Mouse (Mus musculus) embryonic facial prominence, embryonic 11.5 days (tissue): ENCODE data around the gene Zfp609. TPM values are rescaled to one million over a fixed set of nuclear protein-coding genes. Genes with fewer than 3 reads are reported as not detected.

ENCODE experiments used
- ATAC-seq: fragments of 200-750 bp; cut with Nextera tagmentation; replicated peaks from 2 replicates; pipeline ENCODE4 v1.8.0; 2017; ENCODE audit warnings: low read depth; ENCODE audit not compliant: insufficient number of reproducible peaks, low FRiP score, low TSS enrichment
- DNase-seq: peaks from one replicate; pipeline ENCODE4 v3.0.0-alpha.2; 2015; ENCODE audit warnings: low spot score
- H3K27ac ChIP-seq: fragments of 300-500 bp; sonication (generic); replicated peaks from 2 replicates; pipeline ENCODE4 v1.5.1; 2014; ENCODE audit warnings: mild to moderate bottlenecking, low read depth, low read length, control low read depth
- H3K27me3 ChIP-seq: fragments of 300-500 bp; sonication (generic); 2 replicates; pipeline ENCODE4 v1.6.1; 2014; ENCODE audit warnings: mild to moderate bottlenecking, low read length, moderate library complexity, mixed read lengths; ENCODE audit not compliant: control insufficient read depth, insufficient read depth
- H3K36me3 ChIP-seq: fragments of 300-500 bp; sonication (generic); replicated peaks from 2 replicates; pipeline ENCODE4 v1.6.1; 2014; ENCODE audit warnings: low read depth, mild to moderate bottlenecking, low read length, moderate library complexity, mixed read lengths; ENCODE audit not compliant: control insufficient read depth, insufficient read depth
- H3K4me1 ChIP-seq: fragments of 300-500 bp; sonication (generic); 2 replicates; pipeline ENCODE4 v1.6.1; 2014; ENCODE audit warnings: low read length, mixed read lengths; ENCODE audit not compliant: control insufficient read depth, insufficient read depth
- H3K4me2 ChIP-seq: fragments of 300-500 bp; sonication (generic); 2 replicates; pipeline ENCODE4 v1.6.1; 2014; ENCODE audit warnings: low read depth, mild to moderate bottlenecking, control low read depth, low read length, moderate library complexity
- H3K4me3 ChIP-seq: fragments of 300-500 bp; sonication (generic); 2 replicates; pipeline ENCODE4 v1.5.1; 2014; ENCODE audit warnings: low read depth, low read length, control low read depth
- H3K9ac ChIP-seq: fragments of 300-500 bp; sonication (generic); replicated peaks from 2 replicates; pipeline ENCODE4 v1.6.1; 2014; ENCODE audit warnings: mild to moderate bottlenecking, control low read depth, low read length
- H3K9me3 ChIP-seq: fragments of 300-500 bp; sonication (generic); replicated peaks from 2 replicates; pipeline ENCODE4 v1.6.1; 2016; ENCODE audit warnings: mild to moderate bottlenecking, low read length, inconsistent platforms, mixed read lengths; ENCODE audit not compliant: control insufficient read depth
- WGBS: fragments of 180-500 bp; shearing (Covaris S2); extraction: QIAGEN DNeasy Blood & Tissue Kit; methylation state at CpG from one replicate; pipeline ENCODE4 v1.1.7; 2014; 5-methylcytosine and 5-hydroxymethylcytosine counted together
- polyA plus RNA-seq: library from polyadenylated mRNA; unstranded; fragments of >200 nt; fragmentation: Nextera tagmentation; extraction: Ambion mirVana; gene quantifications from 2 replicates; pipeline ENCODE4 v1.2.1, GENCODE M21; 2014

Zfp609 gene
- polyA plus RNA-seq, 1 experiment from 2014 or later = 5.4 TPM

DNA sequence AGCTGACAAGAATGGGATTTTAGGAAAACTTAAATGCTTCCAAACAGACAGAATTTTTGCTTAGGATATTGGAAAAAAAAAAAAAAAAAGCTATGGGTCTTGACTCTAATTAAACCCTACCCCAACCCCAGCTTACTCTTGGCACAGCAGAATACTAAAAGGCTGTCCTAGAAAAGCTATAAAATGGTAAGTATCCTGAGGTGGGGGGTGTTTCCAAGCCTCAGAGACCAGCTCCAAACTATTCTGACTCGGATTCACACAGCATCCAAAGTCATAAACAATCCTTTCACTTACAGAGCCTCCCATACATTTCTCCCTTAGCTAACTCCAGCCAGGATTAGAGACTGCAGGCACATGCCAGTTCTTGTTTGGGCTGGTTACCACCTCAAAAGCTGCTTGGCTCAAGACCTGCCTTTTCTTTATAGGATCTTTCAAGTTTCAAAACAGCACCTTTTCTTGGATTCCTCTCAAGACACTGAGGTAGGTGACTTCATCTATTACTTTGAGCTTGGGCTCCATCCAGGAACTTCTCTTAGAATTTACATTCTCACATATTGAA is 50.4 kb downstream of the Zfp609 start:
- no peak overlapping the region for H3K27ac ChIP-seq
- no peak for ATAC-seq
- 23% methylated on average over 1 of the region's 1 CpGs for WGBS

DNA sequence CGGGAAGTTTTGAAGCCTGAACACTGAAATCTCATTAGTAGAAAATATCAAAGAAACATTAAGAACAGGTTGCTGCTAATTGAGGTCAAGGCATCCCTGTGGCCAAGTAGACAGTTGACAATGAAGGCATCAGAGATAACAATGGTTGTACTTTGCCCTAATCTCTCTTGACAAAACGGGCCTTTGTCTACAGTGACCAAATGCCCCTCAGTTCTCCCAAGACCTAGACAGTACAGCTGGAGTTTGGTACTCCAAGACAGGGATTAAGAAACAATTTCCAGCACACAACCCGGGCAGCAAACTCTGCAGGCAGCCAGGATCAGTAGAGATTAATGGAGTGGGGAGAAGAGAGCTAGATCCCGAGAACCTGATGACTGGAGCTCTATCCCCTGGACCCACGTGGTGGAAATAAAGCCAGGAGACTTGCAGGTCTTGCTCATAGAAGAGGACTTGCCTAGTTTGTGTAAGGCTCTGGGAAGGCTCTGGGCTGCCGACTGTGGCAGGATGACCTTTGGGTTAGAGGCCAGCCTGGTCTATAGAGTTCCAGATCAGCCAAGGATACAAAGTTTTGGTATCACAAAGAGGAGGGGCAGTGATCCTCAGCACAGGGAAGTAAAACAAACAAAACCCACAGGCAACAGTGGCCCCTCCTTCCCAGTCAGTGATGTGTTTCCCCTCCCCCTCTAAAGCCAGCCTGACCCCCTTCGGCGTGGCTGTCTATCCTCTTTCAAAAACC is 51.1 kb downstream of the Zfp609 start:
- H3K36me3 ChIP-seq = no peaks in the 10 kb centered on the region
- no peaks in the 10 kb centered on the region for H3K4me1 ChIP-seq
- 23% methylated on average over 8 of the region's 8 CpGs for WGBS
- H3K27ac ChIP-seq = no peak overlapping the region
- no peaks in the 10 kb centered on the region for H3K27me3 ChIP-seq
- H3K4me2 ChIP-seq = no peak overlapping the region
- no peaks in the 10 kb centered on the region for H3K9me3 ChIP-seq
- H3K9ac ChIP-seq = no peak overlapping the region
- DNase-seq = peak; percentile 17
- H3K4me3 ChIP-seq = no peak overlapping the region
- no peak for ATAC-seq

More for the DNA sequence above, 50.4 kb downstream of the Zfp609 start:
- H3K9me3 ChIP-seq = no peaks in the 10 kb centered on the region
- no peaks in the 10 kb centered on the region for H3K4me1 ChIP-seq
- no peaks in the 10 kb centered on the region for H3K36me3 ChIP-seq
- DNase-seq = peak; percentile 7
- no peak overlapping the region for H3K4me3 ChIP-seq
- no peak overlapping the region for H3K9ac ChIP-seq
- no peaks in the 10 kb centered on the region for H3K27me3 ChIP-seq
- no peak overlapping the region for H3K4me2 ChIP-seq

DNA sequence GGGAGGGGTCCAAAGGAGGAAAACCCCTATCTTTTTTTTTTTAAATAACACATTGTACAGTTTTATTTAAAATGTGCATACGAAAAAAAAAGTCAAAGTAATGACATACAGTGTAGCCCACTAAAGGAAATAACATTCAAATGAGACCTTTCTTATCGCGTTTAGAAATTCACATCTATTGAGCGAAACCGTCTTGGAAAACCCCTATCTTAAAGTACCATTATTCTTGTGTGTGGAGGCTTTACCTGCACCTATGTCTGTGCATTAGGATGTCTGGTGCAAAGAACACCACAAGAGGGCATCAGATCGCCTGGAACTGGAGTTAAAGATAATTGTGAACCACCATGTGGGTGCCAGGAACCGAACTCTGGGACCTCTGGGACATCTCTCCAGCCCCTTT is 53.6 kb downstream of the Zfp609 start:
- Histone ChIP-seq H3K36me3 (no peaks in the 10 kb centered on the region), H3K4me2 (no peak overlapping the region), H3K4me3 (no peak overlapping the region), H3K9ac (no peak overlapping the region), H3K27me3 (no peaks in the 10 kb centered on the region), H3K9me3 (no peaks in the 10 kb centered on the region), H3K27ac (no peak overlapping the region), H3K4me1 (no peaks in the 10 kb centered on the region)
- ATAC-seq (no peak), DNase-seq (no peak)
- WGBS = 95% methylated on average over 7 of the region's 7 CpGs

DNA sequence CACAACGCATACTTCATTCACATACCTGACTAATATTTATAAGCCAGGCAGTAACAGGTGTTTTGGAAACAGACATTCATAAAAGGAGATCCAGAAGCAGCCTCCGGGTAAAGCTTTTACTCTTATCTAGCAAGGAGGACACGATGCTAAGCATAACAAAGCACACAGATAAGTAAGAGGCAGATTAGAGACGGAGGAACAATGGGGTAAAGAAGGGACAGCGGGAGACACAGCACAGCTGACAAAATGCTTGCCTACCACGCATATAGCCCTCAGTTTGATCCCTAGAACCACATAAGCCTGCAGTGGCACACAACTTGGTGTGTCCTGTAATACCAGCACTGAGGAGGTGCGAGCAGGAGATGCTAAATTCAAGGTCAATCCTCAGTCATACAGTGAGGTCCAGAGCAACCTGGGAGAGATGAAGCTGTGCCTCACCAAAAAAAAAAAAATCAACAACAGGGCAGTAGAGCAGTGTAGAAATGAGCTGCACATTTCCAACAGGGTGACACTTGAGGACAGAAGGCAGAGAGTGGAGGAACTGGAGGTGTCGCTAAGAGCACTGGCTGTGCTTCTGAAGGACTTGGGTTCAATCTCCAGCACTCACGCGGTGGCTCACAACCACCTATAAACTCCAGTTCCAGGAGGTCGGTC is 56.2 kb downstream of the Zfp609 start:
- Histone ChIP-seq H3K4me3 (no peak overlapping the region), H3K9ac (no peak overlapping the region), H3K4me2 (no peak overlapping the region), H3K27me3 (no peaks in the 10 kb centered on the region), H3K9me3 (no peaks in the 10 kb centered on the region), H3K4me1 (no peaks in the 10 kb centered on the region), H3K27ac (no peak overlapping the region), H3K36me3 (no peaks in the 10 kb centered on the region)
- ATAC-seq = no peak
- no peak for DNase-seq
- WGBS = 34% methylated on average over 11 of the region's 11 CpGs

DNA sequence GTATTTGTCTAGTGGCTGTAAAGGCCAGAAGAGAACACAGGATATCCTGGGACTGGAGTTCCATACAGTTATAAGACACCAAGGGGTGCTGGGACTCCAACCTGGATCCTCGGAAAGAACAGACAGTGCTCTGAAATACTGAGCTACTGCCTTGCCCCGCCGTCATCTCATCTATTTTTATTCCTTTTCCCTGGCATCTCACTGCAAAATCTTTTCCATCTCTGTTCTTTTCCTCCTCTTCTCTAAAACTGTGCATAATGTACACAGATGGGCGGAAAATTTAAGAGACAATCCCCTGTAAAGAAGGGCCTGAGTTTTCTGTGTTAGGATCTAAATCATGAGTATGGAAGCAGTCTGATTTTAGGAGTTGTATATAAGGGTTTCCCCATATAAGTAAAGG is 64.6 kb downstream of the Zfp609 start:
- H3K4me3 ChIP-seq = no peak overlapping the region
- no peak overlapping the region for H3K9ac ChIP-seq
- ATAC-seq (no peak), DNase-seq (no peak)
- no peaks in the 10 kb centered on the region for H3K9me3 ChIP-seq
- H3K27ac ChIP-seq = no peak overlapping the region
- no peak overlapping the region for H3K4me2 ChIP-seq
- 89% methylated on average over 4 of the region's 4 CpGs for WGBS
- H3K4me1 ChIP-seq = no peaks in the 10 kb centered on the region
- no peaks in the 10 kb centered on the region for H3K36me3 ChIP-seq
- H3K27me3 ChIP-seq = no peaks in the 10 kb centered on the region

DNA sequence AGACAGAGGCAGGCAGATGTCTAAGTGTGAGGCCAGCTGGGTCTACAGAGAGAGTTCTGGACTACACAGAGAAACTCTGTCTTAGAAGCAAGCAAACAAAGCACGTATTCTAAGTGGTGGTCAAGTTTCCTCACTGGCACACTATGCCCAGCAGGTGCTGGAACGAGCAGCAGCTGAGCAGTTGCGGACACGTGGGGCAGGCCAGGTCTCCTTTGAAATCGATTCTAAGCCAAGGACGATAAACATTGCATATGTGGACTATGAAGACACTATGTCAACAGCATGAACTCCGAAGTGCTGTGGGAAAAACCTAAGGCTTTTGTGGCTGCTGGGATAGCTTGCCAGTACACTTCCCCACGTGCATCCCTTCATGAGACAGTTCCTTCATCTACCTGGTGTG is 67.4 kb downstream of the Zfp609 start:
- DNase-seq (no peak), ATAC-seq (no peak)
- WGBS = 81% methylated on average over 8 of the region's 8 CpGs
- H3K36me3 ChIP-seq = no peaks in the 10 kb centered on the region
- no peaks in the 10 kb centered on the region for H3K9me3 ChIP-seq
- H3K4me3 ChIP-seq = no peak overlapping the region
- no peaks in the 10 kb centered on the region for H3K27me3 ChIP-seq
- no peaks in the 10 kb centered on the region for H3K4me1 ChIP-seq
- no peak overlapping the region for H3K27ac ChIP-seq
- no peak overlapping the region for H3K4me2 ChIP-seq
- no peak overlapping the region for H3K9ac ChIP-seq

DNA sequence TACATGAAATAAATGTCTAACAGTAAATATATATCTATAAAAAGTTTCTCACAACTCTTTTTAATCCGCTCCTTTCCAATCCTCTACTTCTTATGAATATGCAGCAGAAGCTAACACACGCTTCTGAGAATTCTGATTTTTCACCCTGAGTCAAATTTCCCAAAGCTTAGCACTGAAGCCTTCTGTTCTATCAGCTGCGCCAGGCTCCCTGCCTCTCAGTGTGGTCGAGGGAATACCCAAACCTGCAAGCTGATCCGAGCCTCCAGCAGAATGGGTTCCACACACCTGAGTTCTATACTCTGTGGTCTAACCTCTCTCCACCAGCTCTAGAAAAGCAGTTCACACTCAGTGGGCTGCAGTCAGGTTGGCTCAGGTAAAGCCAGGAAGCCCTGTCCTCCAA is 68.1 kb downstream of the Zfp609 start:
- 92% methylated on average over 5 of the region's 5 CpGs for WGBS

DNA sequence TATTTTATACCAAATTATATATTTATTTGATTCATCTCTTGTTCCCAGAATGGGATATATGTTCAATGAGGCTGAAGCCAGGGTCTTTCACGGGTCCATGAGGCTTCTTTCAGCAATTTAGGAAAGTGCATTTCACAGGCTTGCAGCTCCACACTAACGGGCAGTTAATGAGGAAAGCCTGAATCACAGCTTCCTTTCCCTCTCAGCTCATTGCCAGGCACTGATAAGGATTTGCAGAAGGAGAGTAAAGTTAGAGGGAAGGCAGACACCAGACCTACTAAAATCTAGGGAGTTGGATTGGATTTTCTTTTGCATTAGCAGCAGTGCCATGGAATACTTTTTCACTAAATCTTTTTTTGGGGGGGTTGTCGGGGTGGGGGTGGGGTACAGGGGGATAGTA is 69.5 kb downstream of the Zfp609 start:
- WGBS = 81% methylated on average over 3 of the region's 3 CpGs
- Histone ChIP-seq H3K4me3 (no peak overlapping the region), H3K4me1 (no peaks in the 10 kb centered on the region), H3K9me3 (no peaks in the 10 kb centered on the region), H3K9ac (no peak overlapping the region), H3K36me3 (no peaks in the 10 kb centered on the region), H3K4me2 (no peak overlapping the region), H3K27me3 (no peaks in the 10 kb centered on the region), H3K27ac (no peak overlapping the region)
- no peak for ATAC-seq
- no peak for DNase-seq

More for the DNA sequence above, 68.1 kb downstream of the Zfp609 start:
- DNase-seq (no peak), ATAC-seq (no peak)
- H3K36me3 ChIP-seq = no peaks in the 10 kb centered on the region
- H3K27me3 ChIP-seq = no peaks in the 10 kb centered on the region
- no peak overlapping the region for H3K27ac ChIP-seq
- no peaks in the 10 kb centered on the region for H3K4me1 ChIP-seq
- H3K9ac ChIP-seq = no peak overlapping the region
- H3K4me2 ChIP-seq = no peak overlapping the region
- no peak overlapping the region for H3K4me3 ChIP-seq
- no peaks in the 10 kb centered on the region for H3K9me3 ChIP-seq
